ENCODE assay signal across 14 mouse cellular contexts in genomic region chr7:84286526-84287225, GRCm38 (mm10).
"Had no signal": no experiment of that assay in that cellular context is flagged by ENCODE, and none has a peak within 500 bp of the region (broad histone marks: within the 10 kb centered on the region; RNA-seq: fewer than 3 reads in every experiment).

No protein-coding gene starts in this region.

- DNase-seq: kidney, adult 9 months; kidney, postnatal 25 days; liver; liver, embryonic 13.5 days; lung, adult 2 months; thymus, postnatal 25 days had no signal

- H3K9ac ChIP-seq: limb, embryonic 13.5 days; liver, embryonic 13.5 days; midbrain, embryonic 12.5 days had no signal

- H3K4me2 ChIP-seq: limb, embryonic 13.5 days; liver, embryonic 13.5 days; midbrain, embryonic 12.5 days had no signal

- H3K4me3 ChIP-seq: layer of hippocampus, adult 2 months; limb, embryonic 10.5 days; limb, embryonic 13.5 days; liver, embryonic 13.5 days; midbrain, embryonic 12.5 days; myocyte had no signal

- H3K36me3 ChIP-seq: liver, embryonic 13.5 days had no signal

- H3K9me3 ChIP-seq: limb, embryonic 10.5 days; limb, embryonic 13.5 days; liver, embryonic 13.5 days; midbrain, embryonic 12.5 days had no signal

- H3K27ac ChIP-seq: limb, embryonic 10.5 days; limb, embryonic 13.5 days; liver, embryonic 13.5 days; macrophage; midbrain, embryonic 12.5 days; stomach, postnatal 0 days had no signal

- ATAC-seq: midbrain, embryonic 16.5 days had no signal

- H3K27me3 ChIP-seq: limb, embryonic 13.5 days; liver, embryonic 13.5 days; midbrain, embryonic 12.5 days had no signal

- H3K4me1 ChIP-seq: limb, embryonic 10.5 days; limb, embryonic 13.5 days; liver, embryonic 13.5 days; midbrain, embryonic 12.5 days had no signal
